Mouse (Mus musculus): ENCODE measurements around the gene Fbxw2.
"Not testable (repeated sequence)": the region's sequence is repeated elsewhere in the genome, so short reads cannot be mapped to it uniquely, and the experiment has no call there.

Fbxw2 gene

GRCm38 (mm10) chr2:34825827-34826459 is at the start of gene Fbxw2:
Fbxw2 (minus strand) TSS chr2:34826311.
- peak; percentile 86 for DNase-seq (ENCODE audit: low spot score)

GRCm38 (mm10) chr2:34874816-34875345 is 48.8 kb upstream of the Fbxw2 start, which contains the start of gene Psmd5:
Psmd5 (minus strand) TSS chr2:34874968.
- no peak for DNase-seq (ENCODE audit: low spot score)

- DNase-seq (ENCODE audit: low spot score): no peak
These were observed 48.2 kb upstream of the Fbxw2 start, which contains the start of gene Cutal for GRCm38 (mm10) chr2:34874271-34874670. Cutal (plus strand) TSS chr2:34874396.

DNA sequence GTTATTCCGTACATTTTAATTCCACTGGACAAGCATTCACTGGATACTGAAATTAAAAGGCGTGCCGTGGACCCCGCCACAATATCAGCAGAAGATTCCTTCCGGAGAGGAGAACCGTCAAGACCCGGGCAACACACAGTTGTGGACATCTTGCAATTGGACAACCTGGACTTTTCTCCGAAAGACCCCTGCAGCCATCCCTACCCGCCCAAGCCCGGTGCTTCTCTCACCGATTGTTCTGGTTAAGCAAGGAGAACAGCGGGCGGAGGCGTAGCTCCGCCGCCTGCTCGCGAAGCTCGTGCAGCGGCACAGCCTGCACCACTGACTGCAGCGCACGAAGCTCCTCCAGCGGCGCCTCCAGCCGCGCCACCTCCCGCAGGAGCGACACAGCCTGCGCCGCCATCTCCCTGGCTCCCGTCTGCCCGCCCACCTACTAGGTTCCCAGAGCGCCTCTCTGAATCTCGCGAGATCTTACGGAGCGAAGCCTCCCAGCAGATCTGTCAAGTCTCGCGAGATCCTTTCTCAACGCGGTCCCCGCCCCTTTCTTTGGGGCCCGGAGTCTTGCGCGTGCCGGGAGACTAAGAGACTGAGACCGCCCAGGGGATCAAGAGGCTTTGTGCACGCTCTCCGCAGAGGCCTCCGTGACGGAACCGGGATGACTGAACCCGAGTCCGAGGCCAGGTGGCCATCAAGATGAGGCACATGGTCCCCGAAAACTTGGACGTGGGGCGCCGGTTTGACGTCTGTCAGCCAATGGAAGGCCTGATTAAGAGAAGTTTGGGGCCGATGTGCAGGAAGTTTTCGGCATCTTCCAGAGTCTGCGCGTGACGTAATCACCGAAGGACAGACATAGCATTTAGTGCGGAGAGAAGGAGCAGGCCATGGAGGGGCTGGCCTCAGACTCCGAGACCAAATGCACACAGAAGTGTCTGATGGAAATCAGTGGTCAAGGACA is 44.7 kb upstream of the Fbxw2 start:
- peak; percentile 100 for DNase-seq (ENCODE audit: low spot score)

DNA sequence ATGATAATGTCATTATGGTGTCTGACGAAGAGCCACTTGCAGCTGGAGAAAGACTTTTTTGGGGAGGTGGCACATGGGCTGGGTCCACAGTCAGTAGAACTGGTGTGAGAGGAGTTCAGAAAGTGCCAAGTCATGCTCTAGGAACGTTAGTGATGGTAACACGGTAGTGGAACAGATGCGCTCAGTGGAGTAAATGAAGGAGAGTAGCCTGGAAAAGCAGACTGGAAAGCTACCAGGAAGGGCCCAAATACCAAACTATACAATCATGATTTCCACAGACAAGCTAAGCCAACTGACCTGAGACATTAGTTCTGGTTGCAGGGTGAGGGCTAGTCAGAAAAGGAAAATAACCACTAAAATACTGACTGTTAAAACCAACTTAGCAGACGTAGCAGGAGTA is 43.6 kb upstream of the Fbxw2 start:
- peak; percentile 83 for DNase-seq (ENCODE audit: low spot score)

DNA sequence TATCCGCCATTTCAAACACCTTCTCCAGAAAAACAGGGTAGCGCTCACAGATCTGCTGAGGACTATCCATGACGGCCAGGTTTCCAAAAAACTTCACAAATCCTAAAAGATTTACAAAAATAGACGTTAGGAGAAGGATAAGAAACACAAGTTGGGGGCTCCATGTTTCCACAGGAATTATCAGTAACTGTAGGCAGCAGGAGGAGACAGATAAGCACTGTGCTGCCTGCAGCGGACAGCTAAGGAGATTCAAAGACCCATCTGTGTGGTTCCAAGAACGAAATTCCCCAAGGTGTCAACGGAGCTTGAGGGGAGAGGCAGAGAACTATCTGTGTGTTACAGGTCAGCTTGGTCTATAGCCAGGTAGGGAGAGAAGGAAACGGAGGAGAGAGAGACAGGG is 31.6 kb upstream of the Fbxw2 start:
- peak; percentile 30 for DNase-seq (ENCODE audit: low spot score)

GRCm38 (mm10) chr2:34855265-34855664 is 29.2 kb upstream of the Fbxw2 start:
- DNase-seq (ENCODE audit: low spot score): no peak

GRCm38 (mm10) chr2:34847702-34848101 is 21.6 kb upstream of the Fbxw2 start:
- DNase-seq (ENCODE audit: low spot score): no peak

- no peak for DNase-seq (ENCODE audit: low spot score)
These were observed 17.3 kb upstream of the Fbxw2 start for GRCm38 (mm10) chr2:34843211-34843939.

DNA sequence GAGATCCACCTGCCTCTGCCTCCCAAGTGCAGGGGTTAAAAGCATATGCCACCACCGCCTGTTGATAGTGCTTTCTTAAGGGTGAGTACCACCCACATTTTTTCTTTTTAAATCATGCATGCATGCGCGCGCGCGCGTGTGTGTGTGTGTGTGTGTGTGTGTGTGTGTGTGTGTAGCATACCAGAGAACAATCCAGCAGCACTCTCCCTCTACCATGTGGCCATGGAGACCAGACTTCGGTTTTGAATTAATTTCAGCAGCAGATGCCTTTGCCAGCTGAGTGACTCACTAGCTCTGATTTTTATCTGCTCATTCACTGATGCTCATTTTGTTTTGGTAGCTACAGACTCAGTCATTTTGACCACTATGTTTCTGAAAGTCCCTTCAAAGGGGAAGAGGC is 15.6 kb upstream of the Fbxw2 start:
- DNase-seq (ENCODE audit: low spot score): no peak

GRCm38 (mm10) chr2:34840143-34840542 is 14.0 kb upstream of the Fbxw2 start:
- not testable (repeated sequence) for DNase-seq (ENCODE audit: low spot score)

GRCm38 (mm10) chr2:34835669-34836068 is 9.6 kb upstream of the Fbxw2 start:
- no peak for DNase-seq (ENCODE audit: low spot score)

DNA sequence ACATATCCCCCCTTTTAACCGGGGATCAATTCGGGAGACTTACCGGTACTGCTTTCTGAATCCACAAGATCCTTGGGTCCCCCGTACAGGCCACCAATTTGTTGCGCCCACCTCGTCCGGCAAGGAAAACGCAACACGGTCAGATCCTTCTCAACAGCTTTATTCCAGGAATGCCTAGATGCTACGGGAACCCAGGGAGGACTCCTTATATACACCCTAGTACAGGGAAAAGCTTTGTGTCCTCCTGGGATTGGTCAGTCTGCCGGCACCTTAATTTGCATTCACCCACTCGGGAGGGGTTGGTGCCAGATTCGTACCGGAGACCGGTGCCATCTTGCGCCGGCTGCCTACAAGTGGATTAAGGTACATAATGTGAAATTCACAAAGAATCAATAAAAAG is 7.5 kb upstream of the Fbxw2 start:
- no peak for DNase-seq (ENCODE audit: low spot score)

GRCm38 (mm10) chr2:34832766-34833457 is 6.8 kb upstream of the Fbxw2 start, which contains the start of gene Gm34653:
Gm34653 (plus strand) TSS chr2:34833007.
- DNase-seq (ENCODE audit: low spot score): not testable (repeated sequence)

- DNase-seq (ENCODE audit: low spot score): not testable (repeated sequence)
These were observed 4.0 kb upstream of the Fbxw2 start for GRCm38 (mm10) chr2:34830066-34830465.

DNA sequence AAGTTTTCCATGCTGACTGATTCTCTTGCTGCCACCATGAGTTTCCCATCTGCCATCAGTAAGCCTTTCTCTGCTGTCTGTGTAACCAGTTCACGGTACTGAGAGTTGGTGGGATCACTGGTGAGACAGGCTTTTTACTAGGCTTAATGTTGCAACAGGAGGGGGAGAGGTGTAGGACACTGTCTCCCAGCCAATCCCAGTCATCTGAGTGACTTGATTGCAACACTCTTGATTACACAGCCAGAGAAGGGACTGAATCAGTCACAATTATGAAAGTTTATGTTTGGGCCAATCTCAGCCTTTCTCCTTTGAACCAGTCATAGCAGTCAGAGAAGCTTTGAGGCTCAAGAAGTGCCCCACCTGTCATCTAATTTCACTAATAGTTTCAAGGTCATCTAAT is 1.9 kb upstream of the Fbxw2 start:
- DNase-seq (ENCODE audit: low spot score): no peak

DNA sequence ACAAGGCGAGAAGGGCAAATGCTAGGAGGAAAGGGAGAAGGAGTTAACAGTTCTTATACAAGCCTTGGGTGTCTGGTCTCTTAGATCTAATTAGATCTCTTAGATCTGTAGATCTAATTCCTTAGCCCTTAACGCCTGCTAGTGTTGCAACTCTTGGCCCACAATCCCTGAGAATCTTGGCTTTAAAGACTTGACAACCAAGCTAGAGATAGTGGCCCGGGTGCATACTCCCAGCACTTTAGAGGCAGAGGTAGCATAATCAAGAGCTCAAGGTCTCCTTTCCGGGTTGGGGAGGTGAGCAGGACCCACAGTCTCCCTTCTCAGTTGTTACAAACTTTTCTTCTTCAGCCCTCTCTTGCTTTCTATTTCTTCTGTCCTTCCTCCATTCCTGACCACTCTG is 1.5 kb upstream of the Fbxw2 start:
- no peak for DNase-seq (ENCODE audit: low spot score)

- DNase-seq (ENCODE audit: low spot score): peak; percentile 58
These were observed 535 bp upstream of the Fbxw2 start for GRCm38 (mm10) chr2:34826460-34827231.

DNA sequence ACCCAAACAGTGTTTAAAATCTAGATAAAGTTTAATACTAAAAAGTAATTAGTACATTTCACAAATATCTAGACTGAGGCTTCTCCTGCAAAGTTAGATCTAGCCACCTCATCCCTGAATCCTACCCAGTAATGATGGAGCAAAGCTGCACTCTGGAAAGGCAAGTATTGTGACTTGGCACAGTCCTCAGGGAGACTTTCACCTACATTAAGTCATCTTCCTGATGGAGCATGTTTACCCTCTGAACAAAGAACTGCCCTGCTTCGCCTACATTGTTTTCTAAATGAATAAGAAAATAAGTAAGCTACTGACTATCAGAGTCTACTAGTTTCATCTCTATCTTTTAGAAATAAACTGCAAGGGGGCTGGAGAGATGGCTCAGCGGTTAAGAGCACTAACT is 7.6 kb downstream of the Fbxw2 start:
- DNase-seq (ENCODE audit: low spot score): no peak

- not testable (repeated sequence) for DNase-seq (ENCODE audit: low spot score)
These were observed 10.2 kb downstream of the Fbxw2 start for GRCm38 (mm10) chr2:34815893-34816292.

DNA sequence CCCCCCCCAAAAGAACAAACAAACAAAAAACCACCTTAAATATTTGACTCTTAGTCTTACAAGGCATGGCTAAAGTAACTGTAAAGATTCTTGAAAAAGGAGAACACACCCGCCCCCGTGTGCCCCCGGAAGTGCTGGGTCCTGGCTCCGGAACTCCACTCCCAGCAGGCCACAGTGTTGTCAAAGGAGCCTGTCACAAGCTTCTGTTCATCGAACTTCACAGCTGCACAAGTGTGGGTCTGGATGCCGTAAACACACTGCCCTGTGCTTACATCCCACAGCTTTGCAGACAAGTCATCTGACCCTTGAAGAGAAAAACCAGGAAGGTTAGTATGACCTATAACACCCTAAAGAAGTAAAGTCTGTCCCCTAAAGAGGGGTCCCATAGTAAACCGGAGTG is 13.4 kb downstream of the Fbxw2 start:
- DNase-seq (ENCODE audit: low spot score): no peak
